Mouse (Mus musculus) cerebellum, postnatal 25 days (tissue): ENCODE measurements around the gene Plcxd3.
"Not testable (repeated sequence)": the region's sequence is repeated elsewhere in the genome, so short reads cannot be mapped to it uniquely, and the experiment has no call there.

ENCODE experiments used
- DNase-seq, 2 experiments: peaks; one replicate each; pipeline ENCODE4 v3.0.0; 2021; ENCODE audit warnings: mixed read lengths in 2 of 2

Plcxd3 gene

GRCm38 (mm10) chr15:4561431-4561970, 186.2 kb downstream of the Plcxd3 start:
- peak; percentile 60 to 72 for DNase-seq

GRCm38 (mm10) chr15:4595521-4595920, 220.2 kb downstream of the Plcxd3 start:
- DNase-seq = not testable (repeated sequence)

- DNase-seq = not testable (repeated sequence)
These were observed 223.4 kb downstream of the Plcxd3 start for GRCm38 (mm10) chr15:4598661-4599060.

- DNase-seq = not testable (repeated sequence)
These were observed 224.0 kb downstream of the Plcxd3 start for GRCm38 (mm10) chr15:4599331-4599730.

- DNase-seq = no peak
These were observed 230.3 kb downstream of the Plcxd3 start for GRCm38 (mm10) chr15:4605630-4606029.
